Mouse (Mus musculus) c-Kit-negative CD71-positive TER-119-positive erythroid progenitor cells, embryonic 14.5 days (primary cell): ENCODE data around the gene Zfp950.

Experiments used
- DNase-seq: peaks from one replicate; pipeline ENCODE4 v3.0.0-alpha.2; 2013; ENCODE audit warnings: low read depth, low spot score

Gene Zfp950

GRCm38 (mm10) chr19:61057581-61057980 is 83.1 kb downstream of the Zfp950 start:
- no peak for DNase-seq

GRCm38 (mm10) chr19:61056783-61057410 is 83.7 kb downstream of the Zfp950 start:
- DNase-seq, result no peak

GRCm38 (mm10) chr19:61052786-61053185 is 87.9 kb downstream of the Zfp950 start:
- DNase-seq, result no peak

- no peak for DNase-seq
Observed at GRCm38 (mm10) chr19:61052008-61052407, 88.6 kb downstream of the Zfp950 start.

GRCm38 (mm10) chr19:61051151-61051550 is 89.5 kb downstream of the Zfp950 start:
- no peak for DNase-seq

GRCm38 (mm10) chr19:61049413-61049812 is 91.2 kb downstream of the Zfp950 start:
- DNase-seq, result no peak

- DNase-seq, result no peak
Observed at GRCm38 (mm10) chr19:61048646-61049045, 92.0 kb downstream of the Zfp950 start.

- no peak for DNase-seq
Observed at GRCm38 (mm10) chr19:61039151-61039550, 101.5 kb downstream of the Zfp950 start.

- DNase-seq, result no peak
Observed at GRCm38 (mm10) chr19:61031570-61031969, 109.1 kb downstream of the Zfp950 start.

- DNase-seq, result no peak
Observed at GRCm38 (mm10) chr19:61021939-61022566, 118.6 kb downstream of the Zfp950 start.

GRCm38 (mm10) chr19:61021502-61021901 is 119.1 kb downstream of the Zfp950 start:
- DNase-seq, result no peak

- no peak for DNase-seq
Observed at GRCm38 (mm10) chr19:61017477-61018266, 123.0 kb downstream of the Zfp950 start.

- DNase-seq, result no peak
Observed at GRCm38 (mm10) chr19:61009266-61009665, 131.4 kb downstream of the Zfp950 start.
